Mouse (Mus musculus) lung, adult 2 months (tissue): ENCODE data around the gene Sbf2.

Source experiments
- CTCF ChIP-seq: fragments of 200-500 bp; IDR thresholded peaks from 2 replicates; pipeline ENCODE4 v1.5.1; 2011; ENCODE audit warnings: mild to moderate bottlenecking, low read length, control low read depth; ENCODE audit not compliant: insufficient read depth
- POLR2A ChIP-seq: fragments of 200-500 bp; IDR thresholded peaks from 2 replicates; pipeline ENCODE4 v1.6.1; 2011; ENCODE audit warnings: low read depth, mild to moderate bottlenecking, control low read depth, low read length, borderline replicate concordance; ENCODE audit errors: extremely low read depth

DNA sequence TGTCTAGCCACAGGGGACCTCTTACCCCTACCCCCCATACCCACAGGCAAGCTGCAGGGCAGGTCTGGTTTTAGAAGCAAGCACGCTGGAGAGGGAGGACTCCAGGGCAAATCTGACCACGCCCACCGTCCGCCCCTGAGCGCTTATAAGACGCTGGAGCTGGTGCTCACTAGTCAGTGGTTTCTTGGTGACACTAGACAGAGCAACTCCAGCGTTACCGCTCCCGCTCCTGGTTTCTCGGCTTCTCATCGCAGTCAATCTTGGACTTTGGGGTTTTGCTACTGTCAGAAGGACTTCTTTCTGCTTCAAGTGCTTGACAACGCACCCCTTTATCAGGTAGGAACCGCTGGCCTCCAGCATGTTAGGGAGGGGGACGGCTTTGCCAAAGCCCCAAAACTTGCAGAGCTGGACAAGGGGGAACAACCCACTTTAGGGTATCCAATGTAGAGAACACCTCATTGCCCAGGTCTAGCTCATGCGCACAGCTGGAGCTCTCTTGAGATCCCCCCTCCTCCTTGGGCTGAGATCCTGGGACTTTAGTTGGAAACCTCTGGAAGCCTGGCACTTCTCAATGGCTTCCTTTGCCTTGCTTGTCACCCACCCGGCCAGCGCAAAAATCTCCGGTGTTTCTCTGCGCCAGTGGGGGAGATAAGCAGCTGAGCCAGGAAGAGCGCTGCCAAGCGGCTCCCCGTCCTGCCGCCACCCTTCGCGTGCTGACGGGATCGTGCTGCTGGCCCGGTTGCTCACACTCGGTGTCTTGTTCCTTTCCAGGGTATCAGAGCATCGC lies 13.0 kb upstream of the Sbf2 start, which contains the start of gene Adm:
- TF ChIP-seq POLR2A (peak; percentile 95), CTCF (no peak)
